Mouse (Mus musculus) liver, embryonic 13.5 days (tissue): ENCODE data around the gene Ssbp3. TPM values are rescaled to one million over a fixed set of nuclear protein-coding genes. Genes with fewer than 3 reads are reported as not detected.

ENCODE experiments used
- ATAC-seq: fragments of 200-750 bp; cut with Nextera tagmentation; 2 replicates; pipeline ENCODE4 v1.8.0; 2017; ENCODE audit warnings: low read depth, mild to moderate bottlenecking, moderate number of reproducible peaks, moderate library complexity
- DNase-seq: peaks from one replicate; pipeline ENCODE4 v3.0.0; 2022
- H3K27ac ChIP-seq: fragments of 300-500 bp; sonication (generic); 2 replicates; pipeline ENCODE4 v1.5.1; 2015; ENCODE audit warnings: moderate library complexity, mild to moderate bottlenecking, inconsistent platforms
- H3K27me3 ChIP-seq: fragments of 300-500 bp; sonication (generic); 2 replicates; pipeline ENCODE4 v1.6.1; 2015; ENCODE audit warnings: mild to moderate bottlenecking, inconsistent platforms
- H3K36me3 ChIP-seq: fragments of 300-500 bp; sonication (generic); 2 replicates; pipeline ENCODE4 v1.6.1; 2015; ENCODE audit warnings: mild to moderate bottlenecking, inconsistent platforms
- H3K4me1 ChIP-seq: fragments of 300-500 bp; sonication (generic); replicated peaks from 2 replicates; pipeline ENCODE4 v1.6.1; 2015; ENCODE audit warnings: inconsistent platforms
- H3K4me2 ChIP-seq: fragments of 300-500 bp; sonication (generic); 2 replicates; pipeline ENCODE4 v1.6.1; 2015; ENCODE audit warnings: inconsistent platforms, mild to moderate bottlenecking, moderate library complexity
- H3K4me3 ChIP-seq: fragments of 300-500 bp; sonication (generic); replicated peaks from 2 replicates; pipeline ENCODE4 v1.5.1; 2015; ENCODE audit warnings: mild to moderate bottlenecking, inconsistent platforms
- H3K9ac ChIP-seq: fragments of 300-500 bp; sonication (generic); 2 replicates; pipeline ENCODE4 v1.6.1; 2015; ENCODE audit warnings: mild to moderate bottlenecking, inconsistent platforms
- H3K9me3 ChIP-seq: fragments of 300-500 bp; sonication (generic); replicated peaks from 2 replicates; pipeline ENCODE4 v1.6.1; 2016; ENCODE audit warnings: inconsistent platforms
- WGBS: fragments of 180-500 bp; shearing (Covaris S2); methylation state at CpG from one replicate; pipeline ENCODE4 v1.1.7; 2015; ENCODE audit not compliant: insufficient replicate concordance; 5-methylcytosine and 5-hydroxymethylcytosine counted together
- polyA plus RNA-seq: library from polyadenylated mRNA; unstranded; fragments of >200 nt; fragmentation: Nextera tagmentation; extraction: Ambion mirVana; gene quantifications from 2 replicates; pipeline ENCODE4 v1.2.1, GENCODE M21; 2015

Ssbp3 gene
- polyA plus RNA-seq, 1 experiment from 2014 or later: 55.5 TPM

DNA sequence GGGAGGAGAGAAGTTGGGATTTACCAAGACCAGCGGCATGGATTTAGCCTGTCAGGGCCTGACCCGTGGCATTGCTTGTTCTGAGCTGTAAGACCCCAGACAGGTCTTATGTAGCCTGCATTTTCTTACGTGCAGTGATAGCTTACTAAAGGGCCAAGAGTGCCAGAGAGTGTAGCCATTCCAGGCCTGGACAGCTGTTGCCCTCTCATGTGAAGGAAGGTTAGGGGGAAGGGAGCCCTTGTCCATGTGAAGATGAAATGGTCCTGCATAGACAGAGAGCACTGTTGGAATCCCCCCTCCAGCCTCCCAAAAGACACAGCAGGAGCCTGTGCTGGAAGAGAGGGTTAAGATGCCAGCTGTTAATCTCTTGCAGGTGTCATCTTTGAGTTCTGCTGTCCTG lies 93.3 kb downstream of the Ssbp3 start:
- Histone ChIP-seq H3K4me2 (no peak overlapping the region), H3K36me3 (peaks cover 9% of the 10 kb centered on the region), H3K4me3 (no peak overlapping the region), H3K9me3 (no peaks in the 10 kb centered on the region), H3K9ac (peak overlapping the region; percentile 8; the same call in 1 of the 2 replicates), H3K4me1 (peaks cover 100% of the 10 kb centered on the region), H3K27ac (peak overlapping the region; percentile 74), H3K27me3 (no peaks in the 10 kb centered on the region)
- WGBS: 85% methylated on average over 3 of the region's 3 CpGs
- DNase-seq: no peak
- ATAC-seq: no peak

GRCm38 (mm10) chr4:107004346-107004745 lies 93.8 kb downstream of the Ssbp3 start:
- no peaks in the 10 kb centered on the region for H3K27me3 ChIP-seq
- 70% methylated on average over 3 of the region's 3 CpGs for WGBS
- H3K9ac ChIP-seq: peak overlapping the region; percentile 60
- H3K9me3 ChIP-seq: no peaks in the 10 kb centered on the region
- H3K4me3 ChIP-seq: no peak overlapping the region
- ATAC-seq (no peak), DNase-seq (no peak)
- H3K4me2 ChIP-seq: no peak overlapping the region
- H3K36me3 ChIP-seq: peaks cover 8% of the 10 kb centered on the region
- H3K27ac ChIP-seq: peak overlapping the region; percentile 87
- H3K4me1 ChIP-seq: peaks cover 100% of the 10 kb centered on the region

DNA sequence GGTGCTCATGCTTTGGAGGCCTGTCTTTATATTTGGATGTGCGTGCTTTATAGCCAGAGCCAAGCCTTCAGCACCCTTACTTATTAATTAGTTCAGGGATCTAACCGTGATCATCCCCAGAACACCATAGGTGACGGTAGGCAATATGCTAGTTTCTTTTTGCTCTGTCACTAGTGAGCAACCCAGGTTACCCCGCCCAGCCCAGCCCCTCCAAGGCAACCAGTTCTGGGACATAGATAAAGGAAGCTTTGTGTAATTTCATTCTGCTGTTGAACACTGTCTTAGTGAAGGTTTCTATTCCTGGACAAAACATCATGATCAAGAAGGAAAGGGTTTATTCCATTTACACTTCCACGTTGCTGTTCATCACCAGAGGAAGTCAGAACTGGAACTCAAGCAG lies 94.7 kb downstream of the Ssbp3 start:
- peak overlapping the region; percentile 87 for H3K27ac ChIP-seq
- H3K4me1 ChIP-seq: peaks cover 100% of the 10 kb centered on the region
- ATAC-seq: peak; percentile 50; the same call in 1 of the 2 replicates

DNA sequence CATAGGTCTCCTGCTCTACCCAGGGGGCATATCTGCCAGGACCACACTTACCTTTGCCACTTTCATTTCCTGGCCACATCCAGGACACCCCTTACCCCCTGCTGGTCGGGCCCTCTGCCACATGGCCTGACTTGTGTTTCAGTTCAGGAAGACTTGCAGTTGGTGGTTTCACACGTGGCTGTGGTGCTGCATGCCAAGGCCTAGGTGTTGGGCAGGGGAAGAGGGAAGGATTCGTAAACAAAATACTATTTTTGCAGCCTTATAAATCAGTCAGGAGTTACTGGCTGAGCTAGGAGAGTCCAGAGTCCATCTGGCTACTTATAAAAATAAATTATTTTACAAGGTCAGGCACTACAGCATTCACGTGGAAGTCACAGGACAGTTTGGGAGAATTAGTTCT lies 95.7 kb downstream of the Ssbp3 start:
- peaks cover 95% of the 10 kb centered on the region for H3K4me1 ChIP-seq
- peak overlapping the region; percentile 87 for H3K27ac ChIP-seq
- ATAC-seq (no peak), DNase-seq (no peak)
- peaks cover 22% of the 10 kb centered on the region for H3K36me3 ChIP-seq
- H3K4me2 ChIP-seq: peak overlapping the region; percentile 66
- 0 out of 2 replicates have a peak overlapping the region, but pooled peaks have one; percentile 18 for H3K9ac ChIP-seq
- 55% methylated on average over 4 of the region's 4 CpGs for WGBS
- no peaks in the 10 kb centered on the region for H3K27me3 ChIP-seq
- no peak overlapping the region for H3K4me3 ChIP-seq
- no peaks in the 10 kb centered on the region for H3K9me3 ChIP-seq

More for the DNA sequence above, 94.7 kb downstream of the Ssbp3 start:
- DNase-seq: no peak
- peak overlapping the region; percentile 60 for H3K9ac ChIP-seq
- H3K36me3 ChIP-seq: peaks cover 13% of the 10 kb centered on the region
- 0 out of 2 replicates have a peak overlapping the region, but pooled peaks have one; percentile 5 for H3K4me3 ChIP-seq
- WGBS: 31% methylated on average over 5 of the region's 5 CpGs
- no peaks in the 10 kb centered on the region for H3K27me3 ChIP-seq
- H3K9me3 ChIP-seq: no peaks in the 10 kb centered on the region
- peak overlapping the region; percentile 66 for H3K4me2 ChIP-seq

- peak overlapping the region; percentile 87 for H3K27ac ChIP-seq
- H3K36me3 ChIP-seq: peaks cover 27% of the 10 kb centered on the region
- peak; percentile 22 for DNase-seq
- 60% methylated on average over 6 of the region's 6 CpGs for WGBS
- H3K4me3 ChIP-seq: peak overlapping the region; percentile 10
- no peaks in the 10 kb centered on the region for H3K9me3 ChIP-seq
- peak overlapping the region; percentile 66 for H3K4me2 ChIP-seq
- H3K4me1 ChIP-seq: peaks cover 92% of the 10 kb centered on the region
- peak; percentile 62 for ATAC-seq
- peak overlapping the region; percentile 63 for H3K9ac ChIP-seq
- H3K27me3 ChIP-seq: no peaks in the 10 kb centered on the region
Observed at GRCm38 (mm10) chr4:107006807-107007206, 96.3 kb downstream of the Ssbp3 start.

DNA sequence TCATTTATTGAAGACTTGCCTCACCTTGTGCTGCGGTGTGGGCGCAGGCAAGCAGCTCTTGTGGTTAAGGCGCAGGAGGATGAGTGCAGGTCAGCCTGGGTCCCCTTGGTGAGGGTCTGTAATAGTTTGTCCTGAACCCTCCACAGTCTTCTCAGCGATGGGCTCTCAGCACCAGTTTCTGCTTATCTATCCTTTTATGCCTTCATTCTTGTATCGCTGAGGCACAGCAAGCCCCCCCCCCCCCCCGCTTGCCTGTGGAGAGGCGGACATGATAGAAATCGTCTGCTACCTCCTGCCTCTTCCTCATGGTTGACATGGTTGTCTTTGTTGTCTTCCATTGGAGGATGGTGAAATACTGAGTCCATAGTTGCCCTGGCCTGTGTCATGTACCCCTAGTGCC lies 96.9 kb downstream of the Ssbp3 start:
- Histone ChIP-seq H3K4me1 (peaks cover 87% of the 10 kb centered on the region), H3K27ac (peak overlapping the region; percentile 87), H3K4me2 (peak overlapping the region; percentile 66), H3K9ac (peak overlapping the region; percentile 63), H3K4me3 (peak overlapping the region; percentile 10), H3K36me3 (peaks cover 31% of the 10 kb centered on the region), H3K27me3 (no peaks in the 10 kb centered on the region), H3K9me3 (no peaks in the 10 kb centered on the region)
- DNase-seq (no peak), ATAC-seq (peak; percentile 54)
- WGBS: 33% methylated on average over 8 of the region's 8 CpGs

DNA sequence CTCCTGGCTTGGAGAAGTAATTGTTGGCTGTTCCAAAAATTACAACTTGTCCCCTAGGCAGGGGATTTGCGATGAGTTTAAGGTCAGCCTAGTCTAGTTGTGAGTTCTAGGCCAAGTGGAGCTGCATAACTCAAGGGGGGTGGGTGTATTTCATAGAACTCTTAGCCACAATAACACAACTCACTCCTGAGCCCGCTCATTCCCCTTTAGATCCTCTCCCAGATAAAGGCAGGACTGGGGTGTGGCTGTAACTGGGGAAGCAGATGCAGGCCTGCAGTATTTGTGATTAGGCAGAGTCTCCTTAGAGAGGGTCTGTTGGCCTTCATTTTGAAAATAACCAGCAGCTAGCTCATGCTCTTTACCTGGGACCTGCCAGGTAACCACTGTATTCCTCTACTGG lies 97.7 kb downstream of the Ssbp3 start:
- Histone ChIP-seq H3K36me3 (peaks cover 38% of the 10 kb centered on the region), H3K9me3 (no peaks in the 10 kb centered on the region), H3K4me2 (peak overlapping the region; percentile 66), H3K27ac (peak overlapping the region; percentile 87), H3K9ac (peak overlapping the region; percentile 63), H3K4me3 (peak overlapping the region; percentile 26), H3K27me3 (no peaks in the 10 kb centered on the region), H3K4me1 (peaks cover 86% of the 10 kb centered on the region)
- DNase-seq: peak; percentile 65
- 38% methylated on average over 2 of the region's 2 CpGs for WGBS
- ATAC-seq: peak; percentile 84

DNA sequence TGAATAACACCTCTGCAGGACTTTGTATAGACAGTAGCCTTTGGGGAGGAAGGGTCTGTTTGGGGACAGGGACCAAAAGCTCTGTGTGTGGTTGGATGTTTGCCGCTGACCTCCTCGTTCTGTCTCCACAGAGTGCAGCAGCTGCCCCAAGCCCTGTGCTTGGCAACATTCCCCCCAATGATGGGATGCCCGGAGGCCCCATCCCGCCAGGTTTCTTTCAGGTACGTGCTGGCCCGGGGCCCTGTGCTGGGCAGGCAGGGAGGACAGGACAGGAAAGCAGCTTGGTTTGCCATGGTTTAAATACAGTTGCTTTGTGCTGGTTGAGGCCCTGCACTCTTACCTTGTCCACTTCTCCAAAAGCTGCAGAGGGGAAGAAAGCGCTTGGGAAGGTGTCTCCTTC lies 99.0 kb downstream of the Ssbp3 start:
- 96% methylated on average over 7 of the region's 7 CpGs for WGBS
- Histone ChIP-seq H3K4me3 (no peak overlapping the region), H3K36me3 (peaks cover 46% of the 10 kb centered on the region), H3K4me2 (no peak overlapping the region), H3K9me3 (no peaks in the 10 kb centered on the region), H3K4me1 (peaks cover 80% of the 10 kb centered on the region), H3K27ac (peak overlapping the region; percentile 54), H3K9ac (peak overlapping the region; percentile 12; the same call in 1 of the 2 replicates), H3K27me3 (no peaks in the 10 kb centered on the region)
- DNase-seq (no peak), ATAC-seq (no peak)

DNA sequence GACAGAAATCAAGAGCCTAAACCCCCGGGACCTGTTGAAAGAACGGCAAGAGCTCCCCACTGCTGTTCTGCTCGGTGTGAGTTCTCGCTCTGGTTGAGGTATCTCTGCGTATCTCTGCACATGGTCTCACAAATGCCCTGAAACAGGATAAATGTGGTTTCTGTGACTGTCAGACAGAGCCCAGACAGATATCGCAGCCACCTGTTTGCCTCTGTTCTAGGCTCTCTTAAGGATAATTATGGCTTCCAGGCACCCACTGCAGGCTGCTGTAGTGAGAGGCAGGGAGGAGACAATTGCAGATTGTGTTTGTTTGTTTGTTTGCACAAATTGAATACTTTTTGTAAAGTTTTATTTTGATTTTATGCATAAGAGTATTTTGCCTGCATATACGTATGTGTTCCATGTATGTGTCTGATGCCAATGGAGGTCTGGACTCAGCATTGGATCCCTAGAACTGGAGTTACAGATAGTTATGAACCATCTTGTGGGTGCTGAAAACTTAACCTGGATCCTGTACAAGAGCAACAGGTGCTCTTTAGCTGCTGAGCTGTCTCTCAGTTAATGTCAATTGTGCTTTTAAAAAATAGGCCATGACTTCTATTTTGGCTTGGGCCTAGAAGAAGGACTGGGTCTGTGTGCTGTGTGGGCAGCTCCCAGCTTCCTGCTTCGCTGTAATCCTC lies 101.0 kb downstream of the Ssbp3 start:
- Histone ChIP-seq H3K9ac (no peak overlapping the region), H3K4me2 (no peak overlapping the region), H3K27me3 (no peaks in the 10 kb centered on the region), H3K36me3 (peaks cover 62% of the 10 kb centered on the region), H3K9me3 (no peaks in the 10 kb centered on the region), H3K4me1 (peaks cover 68% of the 10 kb centered on the region), H3K4me3 (no peak overlapping the region), H3K27ac (no peak overlapping the region)
- WGBS: 64% methylated on average over 8 of the region's 8 CpGs
- DNase-seq (no peak), ATAC-seq (no peak)

DNA sequence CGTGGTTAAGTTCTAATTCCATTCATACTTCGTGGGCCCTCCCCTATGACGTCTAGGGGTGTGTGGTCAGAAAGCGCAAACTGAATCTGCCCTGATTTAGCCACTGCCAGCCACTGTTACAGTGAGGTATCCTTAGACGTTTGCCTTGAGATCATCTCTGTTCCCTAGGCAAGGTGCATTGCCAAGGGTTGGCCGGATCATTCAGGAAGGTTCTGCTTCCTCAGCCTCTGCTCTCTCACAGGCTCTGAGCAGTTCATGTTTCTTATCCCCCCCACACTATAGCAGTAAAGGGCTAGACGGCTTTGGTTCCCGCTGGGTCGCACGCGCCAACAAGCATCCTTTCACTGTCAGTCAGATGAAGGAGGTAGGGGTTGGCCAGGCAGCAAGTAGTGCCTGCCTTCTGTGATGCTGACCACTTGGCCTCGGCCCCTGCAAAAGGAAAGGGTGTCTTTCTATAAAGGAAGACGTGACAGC lies 101.5 kb downstream of the Ssbp3 start:
- WGBS: 73% methylated on average over 13 of the region's 13 CpGs
- Histone ChIP-seq H3K36me3 (peaks cover 62% of the 10 kb centered on the region), H3K4me1 (peaks cover 66% of the 10 kb centered on the region), H3K9ac (no peak overlapping the region), H3K4me2 (no peak overlapping the region), H3K27me3 (no peaks in the 10 kb centered on the region), H3K9me3 (no peaks in the 10 kb centered on the region), H3K4me3 (no peak overlapping the region), H3K27ac (no peak overlapping the region)
- ATAC-seq: no peak
- no peak for DNase-seq

- DNase-seq (no peak), ATAC-seq (no peak)
- Histone ChIP-seq H3K9ac (no peak overlapping the region), H3K9me3 (no peaks in the 10 kb centered on the region), H3K36me3 (peaks cover 62% of the 10 kb centered on the region), H3K4me2 (no peak overlapping the region), H3K4me1 (peaks cover 61% of the 10 kb centered on the region), H3K27ac (no peak overlapping the region), H3K27me3 (no peaks in the 10 kb centered on the region), H3K4me3 (no peak overlapping the region)
- WGBS: 86% methylated on average over 3 of the region's 3 CpGs
Observed at GRCm38 (mm10) chr4:107012574-107012973, 102.1 kb downstream of the Ssbp3 start.
